ENCODE assay signal across 8 mouse cellular contexts in genomic region chr9:60939858-60940804, GRCm38 (mm10).
DNase-seq lines count a peak whose midpoint lies in the region; ATAC-seq and TF ChIP-seq lines count a peak whose summit lies in the region.

No protein-coding gene starts in this region.

- H3K9ac ChIP-seq in heart, embryonic 11.5 days (ENCODE audit: low read depth, low read length), result no peak overlapping the region
- H3K9ac ChIP-seq in liver, embryonic 13.5 days, result no peak overlapping the region
- no peak overlapping the region for H3K9ac ChIP-seq in neural tube, embryonic 14.5 days (replicated peaks; ENCODE audit: low read depth, low read length)

- H3K36me3 ChIP-seq in heart, embryonic 11.5 days (ENCODE audit: control insufficient read depth, insufficient read depth, low read length), result no peaks in the 10 kb centered on the region
- H3K36me3 ChIP-seq in liver, embryonic 13.5 days, result no peaks in the 10 kb centered on the region
- H3K36me3 ChIP-seq in neural tube, embryonic 14.5 days (ENCODE audit: control insufficient read depth, insufficient read depth, low read length), result no peaks in the 10 kb centered on the region
- H3K36me3 ChIP-seq in testis, adult 2 months (ENCODE audit: control insufficient read depth, insufficient read depth, low read length), result no peaks in the 10 kb centered on the region

- peak; percentile 83 for TF ChIP-seq CTCF in testis, adult 2 months (IDR thresholded peaks at IDR 0.05; ENCODE audit: control insufficient read depth, insufficient read depth, insufficient replicate concordance, low read depth, low read length)

- DNase-seq in heart, adult 11 months, result peak; percentile 93
- DNase-seq in embryo, embryonic 9.5 days (ENCODE audit: extremely low spot score), result peak; percentile 93
- peak; percentile 57 for DNase-seq in heart, adult 8-10 months (ENCODE audit: low spot score)
- DNase-seq in kidney, postnatal 10 days, result peak; percentile 96
- DNase-seq in liver, embryonic 13.5 days, result peak; percentile 17

- no peaks in the 10 kb centered on the region for H3K27me3 ChIP-seq in heart, embryonic 11.5 days (ENCODE audit: control insufficient read depth, insufficient read depth, low read length)
- H3K27me3 ChIP-seq in liver, embryonic 13.5 days, result 0 out of 2 replicates have a peak, but pooled peaks cover 3% of the 10 kb centered on the region
- H3K27me3 ChIP-seq in neural tube, embryonic 14.5 days (ENCODE audit: control insufficient read depth, insufficient read depth, low read length), result no peaks in the 10 kb centered on the region
- no peaks in the 10 kb centered on the region for H3K27me3 ChIP-seq in testis, adult 2 months (ENCODE audit: control insufficient read depth, insufficient read depth, low read length)

- TF ChIP-seq POLR2A in testis, adult 2 months (IDR thresholded peaks at IDR 0.05; ENCODE audit: control insufficient read depth, low read depth, low read length), result no peak

- ATAC-seq in heart, embryonic 11.5 days (replicated peaks; ENCODE audit: insufficient number of reproducible peaks, low FRiP score, low TSS enrichment), result no peak
- ATAC-seq in liver, embryonic 13.5 days (ENCODE audit: low read depth), result no peak
- peak; percentile 84; the same call in 1 of the 2 replicates for ATAC-seq in neural tube, embryonic 14.5 days (ENCODE audit: low read depth)

- H3K9me3 ChIP-seq in heart, embryonic 11.5 days (replicated peaks; ENCODE audit: control insufficient read depth, low read length), result no peaks in the 10 kb centered on the region
- no peaks in the 10 kb centered on the region for H3K9me3 ChIP-seq in liver, embryonic 13.5 days (replicated peaks)
- H3K9me3 ChIP-seq in neural tube, embryonic 14.5 days (ENCODE audit: control insufficient read depth, low read length), result no peaks in the 10 kb centered on the region

- no peak overlapping the region for H3K4me2 ChIP-seq in heart, embryonic 11.5 days
- H3K4me2 ChIP-seq in liver, embryonic 13.5 days, result no peak overlapping the region
- no peak overlapping the region for H3K4me2 ChIP-seq in neural tube, embryonic 14.5 days (ENCODE audit: low read depth, low read length)

- no peak overlapping the region for H3K27ac ChIP-seq in heart, embryonic 11.5 days (ENCODE audit: low read depth, low read length)
- H3K27ac ChIP-seq in liver, embryonic 13.5 days, result no peak overlapping the region
- H3K27ac ChIP-seq in neural tube, embryonic 14.5 days (ENCODE audit: low read depth, low read length), result no peak overlapping the region
- no peak overlapping the region for H3K27ac ChIP-seq in testis, adult 2 months (ENCODE audit: control insufficient read depth, insufficient read depth, low read depth, low read length)

- H3K4me1 ChIP-seq in heart, embryonic 11.5 days (ENCODE audit: control insufficient read depth, insufficient read depth, low read length), result 0 out of 2 replicates have a peak, but pooled peaks cover 3% of the 10 kb centered on the region
- no peaks in the 10 kb centered on the region for H3K4me1 ChIP-seq in liver, embryonic 13.5 days (replicated peaks)
- H3K4me1 ChIP-seq in neural tube, embryonic 14.5 days (ENCODE audit: control insufficient read depth, insufficient read depth, low read length), result no peaks in the 10 kb centered on the region
- H3K4me1 ChIP-seq in testis, adult 2 months (ENCODE audit: control insufficient read depth, insufficient read depth, low read length), result no peaks in the 10 kb centered on the region; the same call in 1 of the 2 replicates

- no peak overlapping the region for H3K4me3 ChIP-seq in heart, embryonic 11.5 days (ENCODE audit: low read depth, low read length)
- no peak overlapping the region for H3K4me3 ChIP-seq in liver, embryonic 13.5 days (replicated peaks)
- no peak overlapping the region for H3K4me3 ChIP-seq in neural tube, embryonic 14.5 days (ENCODE audit: low read depth, low read length)
- no peak overlapping the region for H3K4me3 ChIP-seq in testis, adult 2 months (ENCODE audit: control insufficient read depth, low read depth, low read length)

- 27% methylated on average over 18 of the region's 18 CpGs for WGBS in heart, embryonic 11.5 days (ENCODE audit: insufficient replicate concordance)
- 28% methylated on average over 18 of the region's 18 CpGs for WGBS in liver, embryonic 13.5 days (ENCODE audit: insufficient replicate concordance)
- 24% methylated on average over 18 of the region's 18 CpGs for WGBS in neural tube, embryonic 14.5 days

Comparison
In these comparisons a context has a peak if more than half of its experiments do, and no peak if none do; other contexts are left out.
1. DNase-seq: peak in every context shown above with its lines; median percentile 96 in kidney, postnatal 10 days; 93 in heart, adult 11 months; 93 in embryo, embryonic 9.5 days; 57 in heart, adult 8-10 months; 17 in liver, embryonic 13.5 days.